Mouse (Mus musculus): ENCODE data around the gene Nhlrc1.

GRCm38 (mm10) chr13:47063985-47064760, 49.5 kb upstream of the Nhlrc1 start:
- no peak for TF ChIP-seq POLR2A (IDR thresholded peaks at IDR 0.05; ENCODE audit: insufficient read depth, low read length)
- no peak for TF ChIP-seq CTCF (IDR thresholded peaks at IDR 0.05; ENCODE audit: low read depth, low read length)
- no peak for TF ChIP-seq EP300 (IDR thresholded peaks at IDR 0.05; ENCODE audit: insufficient read depth, low read depth, low read length)
